Mouse (Mus musculus) cortical plate, adult 2 months (tissue): ENCODE measurements around the gene Irgm2.

Experiments used
- CTCF ChIP-seq: fragments of 200-500 bp; IDR thresholded peaks from 2 replicates; pipeline ENCODE4 v1.5.1; 2011; ENCODE audit warnings: mild to moderate bottlenecking, control low read depth, low read length; ENCODE audit not compliant: insufficient read depth; ENCODE audit errors: extremely low read depth
- POLR2A ChIP-seq: fragments of 200-500 bp; IDR thresholded peaks from 2 replicates; pipeline ENCODE4 v1.6.1; 2011; ENCODE audit warnings: mild to moderate bottlenecking, low read length, control low read depth; ENCODE audit not compliant: insufficient read depth; ENCODE audit errors: extremely low read depth

GRCm38 (mm10) chr11:58247294-58247693 lies 47.9 kb downstream of the Irgm2 start:
- no peak for TF ChIP-seq CTCF
- no peak for TF ChIP-seq POLR2A
